Mouse (Mus musculus) olfactory bulb, adult 2 months (tissue): ENCODE data around the gene Rpl38. TPM values are rescaled to one million over a fixed set of nuclear protein-coding genes. Genes with fewer than 3 reads are reported as not detected.

Source experiments
- H3K27ac ChIP-seq: fragments of 200-500 bp; 2 replicates; pipeline ENCODE4 v1.5.1; 2012; ENCODE audit warnings: low read depth, low read length; ENCODE audit not compliant: insufficient read depth
- H3K4me1 ChIP-seq: fragments of 200-500 bp; 2 replicates; pipeline ENCODE4 v1.6.1; 2012; ENCODE audit warnings: low read length; ENCODE audit not compliant: control insufficient read depth, insufficient read depth
- H3K4me3 ChIP-seq: fragments of 200-500 bp; 2 replicates; pipeline ENCODE4 v1.5.1; 2012; ENCODE audit warnings: mild to moderate bottlenecking, low read depth, low read length, moderate library complexity; ENCODE audit not compliant: insufficient read depth
- CTCF ChIP-seq: fragments of 200-500 bp; IDR thresholded peaks from 2 replicates; pipeline ENCODE4 v1.5.1; 2012; ENCODE audit warnings: low read depth, mild to moderate bottlenecking, low read length, moderate library complexity; ENCODE audit not compliant: insufficient read depth
- POLR2A ChIP-seq: fragments of 200-500 bp; IDR thresholded peaks from 2 replicates; pipeline ENCODE4 v1.6.1; 2012; ENCODE audit warnings: mild to moderate bottlenecking, low read depth, low read length, moderate library complexity; ENCODE audit not compliant: insufficient read depth
- WGBS: fragments of 180-500 bp; shearing (Covaris S2); methylation state at CpG from one replicate; pipeline ENCODE4 v1.1.7; 2018; 5-methylcytosine and 5-hydroxymethylcytosine counted together
- polyA plus RNA-seq: library from polyadenylated mRNA; stranded (reverse); fragments of >200 nt; gene quantifications from 2 replicates; pipeline ENCODE4 v1.2.4, GENCODE M21; 2012; ENCODE audit warnings: low replicate concordance; ENCODE audit not compliant: missing spikeins, insufficient read depth, insufficient read length

The Rpl38 gene
- polyA plus RNA-seq, 1 experiment, result not detected

DNA sequence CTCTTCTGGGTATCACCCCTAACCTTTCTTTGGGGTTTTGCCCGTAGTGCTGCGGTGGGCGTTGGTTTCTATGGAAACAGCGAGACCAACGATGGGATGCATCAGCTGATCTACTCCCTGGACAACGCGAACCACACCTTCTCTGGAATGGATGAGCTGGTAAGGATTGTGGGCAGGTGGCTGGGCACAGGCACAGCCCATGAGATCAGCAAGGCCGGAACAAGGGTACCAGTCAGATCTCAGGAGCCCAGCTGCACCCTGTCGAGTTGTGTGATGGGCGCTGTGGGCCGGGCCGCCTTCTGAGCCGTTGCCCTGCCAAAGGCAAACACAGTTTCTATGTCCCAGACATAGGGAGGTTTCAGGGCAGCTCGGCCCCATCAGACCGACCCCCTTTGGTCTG lies 21.9 kb downstream of the Rpl38 start:
- Histone ChIP-seq H3K27ac (no peak overlapping the region), H3K4me1 (peaks cover 9% of the 10 kb centered on the region; the same call in 1 of the 2 replicates), H3K4me3 (no peak overlapping the region)
- TF ChIP-seq CTCF (no peak), POLR2A (no peak)
- 86% methylated on average over 15 of the region's 15 CpGs for WGBS

DNA sequence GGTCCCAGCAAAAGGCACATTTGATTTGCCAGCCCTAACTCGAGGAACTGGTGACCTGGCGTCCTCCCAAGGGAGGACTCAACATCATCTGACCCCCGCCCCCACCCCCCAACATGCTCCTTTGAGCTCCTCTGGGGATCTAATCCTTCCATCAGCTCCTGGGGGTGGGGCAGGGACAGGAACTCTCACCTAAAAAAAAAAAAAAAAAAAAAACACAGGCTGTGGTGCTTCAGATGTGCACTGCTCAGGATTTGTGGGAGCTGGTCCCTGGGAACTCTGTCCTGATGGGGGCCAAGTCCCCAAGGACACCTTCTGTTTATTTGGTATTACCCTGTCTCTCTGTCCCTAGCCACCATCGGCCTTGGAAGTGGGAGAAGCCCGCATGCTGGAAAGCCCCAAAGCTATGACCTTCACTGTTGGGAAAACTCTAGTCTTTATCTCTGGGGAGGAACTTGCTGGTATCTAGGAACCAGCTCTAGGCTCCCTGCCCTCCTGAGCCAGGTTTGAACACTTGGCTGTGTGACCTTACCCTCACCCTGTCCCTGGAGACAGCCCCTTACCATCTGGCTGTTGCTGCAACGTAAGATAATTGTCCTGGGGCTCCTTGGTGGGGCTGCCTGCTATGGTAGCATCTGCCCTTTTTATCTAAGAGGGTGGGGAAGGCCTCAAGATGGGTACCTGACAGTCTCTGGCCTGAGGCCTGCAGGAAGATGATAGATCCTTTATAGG lies 23.3 kb downstream of the Rpl38 start:
- WGBS, result 83% methylated on average over 6 of the region's 6 CpGs
- Histone ChIP-seq H3K27ac (no peak overlapping the region), H3K4me3 (no peak overlapping the region), H3K4me1 (peaks cover 5% of the 10 kb centered on the region; the same call in 1 of the 2 replicates)
- TF ChIP-seq CTCF, result no peak
- TF ChIP-seq POLR2A, result no peak

DNA sequence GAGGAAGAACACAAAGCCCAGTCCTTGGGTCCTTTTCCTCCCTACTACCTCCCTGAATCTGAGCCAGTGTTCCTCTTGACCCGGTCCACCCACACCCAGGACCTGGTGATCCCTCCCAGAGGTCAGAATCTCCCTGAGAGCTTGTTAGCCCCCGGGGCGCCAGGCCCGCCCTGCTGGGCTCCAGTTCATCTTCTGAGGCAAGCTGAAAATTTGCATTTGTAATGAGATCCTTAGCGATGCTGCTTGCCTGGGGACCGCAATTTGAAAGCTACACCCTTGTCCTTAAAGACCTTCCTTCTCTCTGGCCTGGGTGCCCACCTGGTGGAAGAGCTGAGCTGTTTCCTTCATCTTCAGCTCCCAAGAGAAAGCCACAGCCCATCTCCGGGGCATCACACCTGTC lies 24.3 kb downstream of the Rpl38 start:
- no peak overlapping the region for H3K27ac ChIP-seq
- H3K4me1 ChIP-seq, result peaks cover 5% of the 10 kb centered on the region; the same call in 1 of the 2 replicates
- TF ChIP-seq CTCF, result no peak
- H3K4me3 ChIP-seq, result no peak overlapping the region
- WGBS, result 50% methylated on average over 7 of the region's 7 CpGs

- WGBS, result 72% methylated on average over 6 of the region's 6 CpGs
- TF ChIP-seq CTCF (no peak), POLR2A (no peak)
- no peak overlapping the region for H3K27ac ChIP-seq
- H3K4me3 ChIP-seq, result no peak overlapping the region
- peaks cover 5% of the 10 kb centered on the region; the same call in 1 of the 2 replicates for H3K4me1 ChIP-seq
These were observed 25.1 kb downstream of the Rpl38 start for GRCm38 (mm10) chr11:114693456-114693855.

DNA sequence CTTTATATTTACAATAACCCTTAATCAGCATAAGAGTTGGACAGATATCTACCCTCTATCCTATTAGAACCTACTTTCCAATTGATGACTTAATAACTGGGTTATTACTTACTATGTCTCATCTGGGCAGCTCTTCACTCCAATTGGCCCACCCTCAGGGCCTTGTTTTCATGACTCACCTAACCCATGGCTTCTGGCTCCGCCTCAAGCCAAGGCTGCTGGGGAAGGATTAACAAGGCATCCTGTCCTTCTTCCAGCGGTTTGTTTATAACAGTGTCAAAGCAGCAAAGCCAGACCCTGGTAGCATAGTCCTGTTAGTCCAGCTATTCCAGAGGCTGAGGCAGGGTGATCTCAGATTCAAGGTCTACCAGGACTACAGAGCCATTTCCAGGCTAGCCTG lies 26.1 kb downstream of the Rpl38 start:
- peaks cover 5% of the 10 kb centered on the region; the same call in 1 of the 2 replicates for H3K4me1 ChIP-seq
- H3K27ac ChIP-seq, result no peak overlapping the region
- WGBS, result 83% methylated on average over 2 of the region's 2 CpGs
- no peak for TF ChIP-seq POLR2A
- TF ChIP-seq CTCF, result no peak
- H3K4me3 ChIP-seq, result no peak overlapping the region

GRCm38 (mm10) chr11:114698496-114698895 lies 30.2 kb downstream of the Rpl38 start:
- WGBS, result 93% methylated on average over 7 of the region's 7 CpGs
- TF ChIP-seq CTCF, result no peak
- no peak for TF ChIP-seq POLR2A

DNA sequence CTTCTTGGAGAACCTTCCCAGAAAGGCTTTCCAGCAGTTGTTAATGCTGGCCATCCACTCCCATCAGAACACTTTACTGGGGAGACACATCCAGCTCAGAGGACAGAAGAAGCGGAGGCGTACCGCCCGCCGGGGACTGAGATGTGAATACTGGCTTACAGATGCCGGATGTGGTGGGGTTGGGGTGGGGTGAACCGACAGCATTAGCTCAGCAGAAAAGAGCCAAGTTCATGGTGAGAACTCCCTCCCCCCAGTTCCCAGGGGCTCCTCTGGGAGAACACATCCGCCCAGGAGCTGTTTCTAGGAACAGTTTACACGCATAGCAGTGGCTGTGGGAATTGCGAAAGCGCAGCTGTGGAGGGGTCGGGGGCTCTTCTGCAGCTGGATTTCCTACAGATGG lies 31.2 kb downstream of the Rpl38 start:
- TF ChIP-seq CTCF (no peak), POLR2A (no peak)
- peaks cover 14% of the 10 kb centered on the region for H3K4me1 ChIP-seq
- no peak overlapping the region for H3K27ac ChIP-seq
- no peak overlapping the region for H3K4me3 ChIP-seq
- 54% methylated on average over 12 of the region's 12 CpGs for WGBS

More at GRCm38 (mm10) chr11:114698496-114698895, 30.2 kb downstream of the Rpl38 start:
- Histone ChIP-seq H3K4me1 (0 out of 2 replicates have a peak, but pooled peaks cover 5% of the 10 kb centered on the region), H3K27ac (no peak overlapping the region), H3K4me3 (no peak overlapping the region)

- Histone ChIP-seq H3K4me1 (peaks cover 21% of the 10 kb centered on the region), H3K27ac (no peak overlapping the region), H3K4me3 (no peak overlapping the region)
- 74% methylated on average over 15 of the region's 15 CpGs for WGBS
- TF ChIP-seq CTCF, result no peak
- no peak for TF ChIP-seq POLR2A
These were observed 34.1 kb downstream of the Rpl38 start for GRCm38 (mm10) chr11:114702311-114702995.

- Histone ChIP-seq H3K4me3 (no peak overlapping the region), H3K27ac (no peak overlapping the region), H3K4me1 (peaks cover 21% of the 10 kb centered on the region)
- 79% methylated on average over 6 of the region's 6 CpGs for WGBS
- TF ChIP-seq POLR2A (no peak), CTCF (no peak)
These were observed 34.7 kb downstream of the Rpl38 start for GRCm38 (mm10) chr11:114702996-114703361.
